Mouse (Mus musculus) large intestine, adult 2 months (tissue): ENCODE data around the gene Igflr1. TPM values are rescaled to one million over a fixed set of nuclear protein-coding genes. Genes with fewer than 3 reads are reported as not detected.
A peak's percentile ranks its signal among the peaks of the same experiment; 100 is the strongest.

Experiments
- DNase-seq: peaks from one replicate; pipeline ENCODE4 v3.0.0-alpha.2; 2012; ENCODE audit warnings: low read depth, low spot score
- WGBS: fragments of 180-500 bp; shearing (Covaris S2); methylation state at CpG from one replicate; pipeline ENCODE4 v1.1.7; 2018; 5-methylcytosine and 5-hydroxymethylcytosine counted together
- polyA plus RNA-seq: library from polyadenylated mRNA; depleted of rRNA; stranded (reverse); fragments of >200 nt; gene quantifications from 2 replicates; pipeline ENCODE4 v1.2.3, GENCODE M21; 2012

The Igflr1 gene
- polyA plus RNA-seq, 1 experiment, result 10.3 TPM

DNA sequence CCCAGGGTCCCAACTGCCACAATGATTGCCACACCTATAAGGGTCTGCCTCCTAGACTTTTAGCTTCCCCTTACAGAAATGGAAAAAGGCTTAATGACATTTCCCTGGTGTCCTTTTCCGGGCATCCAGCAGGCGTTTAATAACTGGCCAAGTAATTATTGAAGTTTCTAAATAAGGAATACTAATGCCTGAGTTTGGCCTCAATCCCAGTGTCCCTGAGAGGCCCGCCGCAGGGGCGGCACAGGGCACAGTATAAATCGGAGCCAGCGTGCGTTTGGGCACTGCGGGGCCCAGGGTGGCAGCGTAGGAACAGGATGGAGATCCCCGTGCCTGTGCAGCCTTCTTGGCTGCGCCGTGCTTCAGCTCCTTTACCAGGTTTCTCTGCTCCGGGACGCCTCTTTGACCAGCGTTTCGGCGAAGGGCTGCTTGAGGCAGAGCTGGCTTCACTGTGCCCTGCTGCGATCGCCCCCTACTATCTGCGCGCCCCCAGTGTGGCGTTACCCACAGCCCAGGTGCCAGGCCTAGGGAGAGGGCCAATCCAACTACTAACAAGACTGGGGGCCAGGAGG is 12.1 kb upstream of the Igflr1 start:
- WGBS, result 2% methylated on average over 23 of the region's 23 CpGs
- no peak for DNase-seq

DNA sequence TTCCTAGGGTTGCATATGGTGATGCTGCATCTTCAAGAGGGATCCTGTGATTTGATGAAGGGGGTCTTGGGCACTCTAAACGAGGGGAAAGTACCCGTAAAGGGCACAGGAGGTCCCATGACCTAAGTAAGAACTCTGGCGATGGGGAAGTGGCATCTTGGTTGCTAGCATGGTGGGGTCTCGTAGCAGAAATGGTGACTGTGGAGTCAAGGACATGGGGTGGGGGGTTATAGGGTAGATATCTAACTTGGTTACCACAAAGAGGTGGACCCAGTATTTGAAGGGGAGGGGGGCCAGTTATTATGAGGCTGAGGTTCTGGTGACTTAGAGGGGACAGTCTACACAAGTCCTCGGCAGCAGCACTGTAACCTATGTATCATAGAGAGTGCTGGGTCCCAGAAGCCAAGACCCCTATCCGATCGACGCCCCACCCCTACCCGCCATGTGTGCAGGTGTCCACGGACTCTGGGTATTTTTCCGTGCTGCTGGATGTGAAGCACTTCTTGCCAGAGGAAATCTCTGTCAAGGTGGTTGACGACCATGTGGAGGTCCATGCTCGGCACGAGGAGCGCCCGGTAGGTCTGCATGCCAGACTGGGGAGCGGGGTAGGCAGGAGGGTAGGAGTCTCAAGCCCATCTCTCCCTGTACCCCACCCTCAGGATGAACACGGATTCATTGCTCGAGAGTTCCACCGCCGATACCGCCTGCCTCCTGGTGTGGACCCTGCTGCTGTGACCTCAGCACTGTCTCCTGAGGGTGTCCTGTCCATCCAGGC is 11.2 kb upstream of the Igflr1 start:
- no peak for DNase-seq
- 81% methylated on average over 22 of the region's 22 CpGs for WGBS

DNA sequence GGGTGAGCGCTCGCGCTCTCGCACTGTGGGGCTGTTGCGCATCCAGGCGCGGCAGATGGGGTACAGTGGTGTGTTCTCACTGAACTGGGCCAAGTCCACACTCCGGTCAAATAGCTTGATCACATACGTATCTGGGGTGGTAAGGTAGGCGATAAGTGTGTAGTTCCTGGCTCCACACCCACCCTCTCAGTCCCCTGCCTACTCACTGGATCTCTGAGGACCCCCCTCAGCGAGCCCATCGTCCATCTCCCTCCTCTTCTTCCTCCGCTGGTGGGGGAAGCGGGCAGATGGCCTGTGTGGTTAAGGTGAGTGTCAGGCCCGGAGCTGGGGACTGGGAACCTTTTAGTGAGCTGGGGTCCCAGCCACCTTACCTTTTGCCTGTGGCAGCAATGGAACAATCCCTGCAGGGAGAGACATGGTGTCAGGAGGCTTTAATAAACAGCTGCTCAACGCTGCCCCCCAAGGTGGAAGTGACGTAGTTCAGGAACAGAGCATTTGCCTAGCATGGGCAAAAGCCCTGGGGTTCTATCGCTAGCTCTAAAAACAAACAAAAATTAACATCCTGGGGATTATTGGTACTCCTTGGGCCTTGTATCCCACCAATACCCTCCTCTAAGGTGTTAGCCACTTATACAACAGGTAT is 8.2 kb upstream of the Igflr1 start:
- DNase-seq, result no peak

DNA sequence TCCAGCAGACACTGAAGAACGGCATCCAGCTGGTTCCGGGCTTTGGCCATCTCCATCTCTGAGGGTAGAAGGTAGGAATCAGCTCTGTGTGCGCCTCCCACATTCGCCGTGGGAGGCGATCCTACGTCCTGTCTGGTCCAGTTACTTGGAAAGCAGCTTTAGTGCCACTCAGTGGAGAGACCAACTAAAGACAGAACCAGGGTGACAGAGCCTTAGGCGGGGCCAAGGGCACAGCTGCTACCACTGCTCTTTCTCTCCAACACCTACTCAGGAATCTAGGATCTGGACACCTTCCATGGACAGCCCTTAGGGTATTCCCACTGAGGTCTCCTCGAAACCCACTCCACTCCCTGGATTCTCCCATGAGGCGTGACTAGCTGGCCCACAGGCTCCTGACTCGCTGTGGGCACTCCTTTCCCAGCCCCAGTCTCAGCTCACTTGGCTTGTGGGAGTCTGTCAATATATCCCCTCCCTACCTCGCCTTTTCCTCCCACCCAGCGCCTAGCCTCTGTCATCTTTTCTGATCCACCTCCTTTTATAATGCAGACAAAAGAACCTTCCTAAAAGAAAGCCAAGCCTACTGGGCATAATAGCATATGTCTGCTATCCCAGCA is 7.2 kb upstream of the Igflr1 start:
- WGBS, result 73% methylated on average over 13 of the region's 13 CpGs
- DNase-seq, result no peak

More for the DNA sequence above, 8.2 kb upstream of the Igflr1 start:
- WGBS, result 92% methylated on average over 18 of the region's 18 CpGs

- no peak for DNase-seq
- WGBS, result 6% methylated on average over 12 of the region's 12 CpGs
These were observed 6.4 kb upstream of the Igflr1 start for GRCm38 (mm10) chr7:30558656-30559442.

DNA sequence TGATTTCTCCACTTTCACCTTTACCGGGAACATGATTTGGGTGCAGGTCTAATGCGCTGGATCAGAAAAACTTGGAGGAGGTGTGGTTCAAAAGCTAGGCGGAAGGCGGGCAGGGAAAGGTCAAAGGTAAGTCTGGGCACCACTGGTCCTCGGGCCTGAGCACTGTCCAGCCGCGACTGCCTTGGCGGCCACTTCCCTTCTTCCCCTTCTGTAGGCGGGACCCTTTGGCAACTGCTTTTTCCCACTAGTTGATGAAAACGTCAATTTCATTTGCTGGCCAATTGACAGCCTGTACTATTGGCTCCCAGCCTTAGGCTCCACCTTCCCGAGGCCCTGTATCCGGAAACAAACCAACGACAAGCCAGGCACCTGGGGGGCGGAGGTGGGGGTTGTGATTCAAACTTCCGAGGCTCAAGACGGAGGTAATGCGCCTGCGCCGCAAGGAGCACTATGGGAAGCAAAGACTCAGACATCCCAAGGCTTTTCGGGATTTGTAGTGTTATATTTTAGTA is 5.7 kb upstream of the Igflr1 start, which contains the start of gene Lin37:
TSS of gene Lin37 (minus strand) at position 396 of the 512 bp plus-strand sequence.
- DNase-seq, result peak; percentile 97
- WGBS, result under 1% methylated on average over 20 of the region's 20 CpGs

DNA sequence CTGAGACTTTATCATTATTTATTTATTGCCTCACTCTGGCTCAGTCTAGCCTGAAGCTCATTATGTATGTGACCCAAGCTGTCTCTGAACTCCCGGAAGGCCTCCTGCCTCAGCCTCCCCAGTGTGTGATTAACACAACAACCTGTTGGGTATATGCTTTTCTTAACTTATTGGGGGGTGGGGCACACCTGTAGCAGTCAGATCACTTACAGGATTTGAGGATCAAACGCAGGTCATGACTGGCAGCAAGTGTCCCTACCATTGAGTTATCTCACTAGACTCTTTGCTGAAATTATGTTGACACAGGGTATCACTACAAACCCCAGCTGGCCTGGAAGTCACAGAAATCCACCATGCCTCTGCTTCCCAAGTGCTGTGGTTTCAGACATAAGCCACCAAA is 4.9 kb upstream of the Igflr1 start:
- no peak for DNase-seq
- WGBS, result 60% methylated on average over 2 of the region's 2 CpGs

- DNase-seq, result no peak
- WGBS, result under 1% methylated on average over 27 of the region's 27 CpGs
These were observed 2.6 kb upstream of the Igflr1 start for GRCm38 (mm10) chr7:30562526-30563116.

GRCm38 (mm10) chr7:30563117-30563905 is 1.9 kb upstream of the Igflr1 start, which contains the start of the genes U2af1l4, Gm49396 and Psenen:
Gene U2af1l4, plus strand, starts transcription at chr7:30563301.
Gene Gm49396, plus strand, starts transcription at chr7:30563344.
Gene Psenen, minus strand, starts transcription at chr7:30563627.
- peak; percentile 94 for DNase-seq
- under 1% methylated on average over 45 of the region's 45 CpGs for WGBS

GRCm38 (mm10) chr7:30563906-30564280 is 1.3 kb upstream of the Igflr1 start:
- WGBS, result 17% methylated on average over 6 of the region's 6 CpGs
- no peak for DNase-seq

DNA sequence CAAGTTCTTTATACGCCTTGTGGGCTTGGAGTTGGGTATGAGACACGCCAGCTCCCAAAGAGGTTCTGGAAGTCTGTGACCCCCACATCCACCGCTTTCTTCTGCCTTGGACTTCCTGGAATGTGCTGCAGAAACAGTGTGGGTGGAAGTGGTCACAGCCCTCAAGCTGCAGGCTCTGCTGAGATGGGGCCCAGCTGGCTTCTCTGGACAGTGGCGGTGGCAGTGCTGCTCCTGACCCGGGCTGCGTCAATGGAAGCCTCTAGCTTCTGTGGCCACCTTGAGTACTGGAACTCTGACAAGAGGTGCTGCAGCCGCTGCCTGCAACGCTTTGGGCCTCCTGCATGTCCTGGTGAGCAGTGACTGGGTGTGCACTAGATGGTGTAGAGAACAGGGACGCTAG is 806 bp downstream of the Igflr1 start:
- no peak for DNase-seq
- WGBS, result 79% methylated on average over 9 of the region's 9 CpGs

- 86% methylated on average over 11 of the region's 11 CpGs for WGBS
- no peak for DNase-seq
These were observed 2.3 kb downstream of the Igflr1 start for GRCm38 (mm10) chr7:30567555-30567954.

- 76% methylated on average over 5 of the region's 5 CpGs for WGBS
- DNase-seq, result no peak
These were observed 7.2 kb downstream of the Igflr1 start for GRCm38 (mm10) chr7:30572389-30572788.

- DNase-seq, result no peak
- 28% methylated on average over 2 of the region's 2 CpGs for WGBS
These were observed 7.7 kb downstream of the Igflr1 start for GRCm38 (mm10) chr7:30572969-30573368.

DNA sequence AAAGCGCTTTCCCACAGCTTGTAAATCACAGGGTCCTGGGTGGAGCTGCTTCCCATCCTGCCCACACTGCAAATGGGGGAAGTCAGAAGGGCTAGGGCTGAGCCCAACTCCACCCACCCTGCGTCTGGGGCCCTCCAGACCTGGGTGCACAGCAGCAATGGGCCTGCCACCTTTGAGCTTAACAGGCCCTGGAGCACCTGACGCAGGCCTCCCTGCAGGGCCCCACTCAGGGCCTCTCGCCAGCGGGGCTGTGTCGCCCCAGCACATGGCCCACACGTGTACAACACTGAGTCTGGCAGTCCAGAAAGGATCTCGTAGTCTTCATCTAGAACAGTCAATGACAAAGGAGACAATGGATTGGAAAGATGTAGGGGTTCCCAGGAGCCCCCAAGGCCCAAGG is 14.7 kb downstream of the Igflr1 start:
- 88% methylated on average over 8 of the region's 8 CpGs for WGBS
- no peak for DNase-seq

DNA sequence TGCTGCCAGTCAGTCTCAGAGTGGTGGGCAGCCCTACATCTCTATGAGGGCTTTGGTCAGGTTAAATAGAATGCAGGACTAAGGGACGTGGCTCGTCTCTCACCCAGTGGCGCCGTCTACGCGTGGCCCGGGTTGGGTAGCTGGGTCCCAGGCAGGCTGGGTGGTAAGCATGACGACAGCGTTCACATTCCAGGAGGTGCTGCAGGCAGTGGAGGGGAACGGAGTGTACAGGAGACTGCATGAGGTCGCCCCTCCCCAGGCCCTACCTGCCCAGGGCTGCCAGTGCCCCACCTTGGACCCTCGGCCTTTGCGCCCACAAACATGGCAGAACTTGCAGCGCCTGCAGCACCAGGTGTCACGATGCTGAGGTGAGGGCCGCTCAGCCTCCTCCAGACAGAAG is 16.3 kb downstream of the Igflr1 start:
- WGBS, result 95% methylated on average over 16 of the region's 16 CpGs
- no peak for DNase-seq

DNA sequence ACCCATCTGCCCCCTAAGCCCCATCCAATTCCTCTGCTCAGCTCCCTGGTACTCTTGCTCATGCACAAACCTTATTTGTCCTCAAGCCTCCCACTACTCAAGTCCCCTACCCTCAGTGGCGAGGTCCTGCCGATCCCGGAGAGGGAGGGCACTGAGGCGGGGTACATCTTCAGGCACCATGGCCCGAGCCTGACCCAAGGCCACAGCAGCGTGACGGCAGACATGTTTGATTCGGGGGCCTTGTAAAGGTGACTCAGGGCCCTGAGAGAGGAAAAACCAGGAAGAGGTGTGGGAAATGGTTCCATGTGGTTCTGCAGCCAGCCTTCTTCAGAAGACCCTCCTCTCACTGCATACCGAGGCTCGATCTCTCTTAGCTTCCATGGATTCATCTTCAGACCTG is 19.1 kb downstream of the Igflr1 start:
- DNase-seq, result no peak
- WGBS, result 90% methylated on average over 10 of the region's 10 CpGs

GRCm38 (mm10) chr7:30585170-30585569 is 19.9 kb downstream of the Igflr1 start:
- no peak for DNase-seq
- WGBS, result 98% methylated on average over 7 of the region's 7 CpGs
